Mouse (Mus musculus) MEL (cell line): Measurements from ENCODE around the gene Rfc5. TPM values are rescaled to one million over a fixed set of nuclear protein-coding genes. Genes with fewer than 3 reads are reported as not detected.
A peak's percentile ranks its signal among the peaks of the same experiment; 100 is the strongest.

Source experiments
- DNase-seq: peaks from one replicate; pipeline ENCODE4 v3.0.0; 2011; ENCODE audit warnings: low read depth, low spot score
- H3K27ac ChIP-seq: 2 replicates; pipeline ENCODE4 v1.5.1; 2012; ENCODE audit warnings: low read depth, mild to moderate bottlenecking, control low read depth, low read length, moderate library complexity; ENCODE audit not compliant: control insufficient read depth
- H3K27me3 ChIP-seq, 2 experiments: fragments of 150-350 bp in 1 of 2; sonication (generic) in 1 of 2; 2 replicates each; pipeline ENCODE4 v1.6.1; 2012; ENCODE audit warnings: low read length in 2 of 2, mild to moderate bottlenecking in 2 of 2, improper control_type of control experiment in 1 of 2, moderate library complexity in 1 of 2; ENCODE audit not compliant: insufficient read depth in 2 of 2, control insufficient read depth in 1 of 2
- H3K36me3 ChIP-seq, 2 experiments: 2 replicates each; pipeline ENCODE4 v1.6.1; 2012 to 2014; ENCODE audit warnings: low read length in 2 of 2, improper control_type of control experiment in 1 of 2, inconsistent platforms in 1 of 2, mild to moderate bottlenecking in 1 of 2; ENCODE audit not compliant: insufficient read depth in 2 of 2, control insufficient read depth in 1 of 2
- H3K4me1 ChIP-seq, 2 experiments: fragments of 150-350 bp in 1 of 2; sonication (generic) in 1 of 2; 2 replicates each; pipeline ENCODE4 v1.6.1; 2012; ENCODE audit warnings: low read length in 2 of 2, improper control_type of control experiment in 1 of 2, mild to moderate bottlenecking in 1 of 2; ENCODE audit not compliant: insufficient read depth in 2 of 2, control insufficient read depth in 1 of 2
- H3K4me3 ChIP-seq, 2 experiments: fragments of 150-350 bp in 1 of 2; sonication (generic) in 1 of 2; 2 replicates each; pipeline ENCODE4 v1.5.1; 2012; ENCODE audit warnings: low read depth in 2 of 2, low read length in 2 of 2, mild to moderate bottlenecking in 2 of 2, moderate library complexity in 2 of 2, control low read depth in 1 of 2, improper control_type of control experiment in 1 of 2; ENCODE audit not compliant: control insufficient read depth in 1 of 2, insufficient read depth in 1 of 2
- H3K79me2 ChIP-seq: 2 replicates; pipeline ENCODE4 v1.6.1; 2012; ENCODE audit warnings: mild to moderate bottlenecking, low read length, moderate library complexity; ENCODE audit not compliant: control insufficient read depth, poor library complexity, insufficient read depth
- H3K9ac ChIP-seq: 2 replicates; pipeline ENCODE4 v1.6.1; 2012; ENCODE audit warnings: low read depth, mild to moderate bottlenecking, control low read depth, low read length, moderate library complexity; ENCODE audit not compliant: control insufficient read depth, poor library complexity, severe bottlenecking
- H3K9me3 ChIP-seq: fragments of 150-350 bp; sonication (generic); replicated peaks from 2 replicates; pipeline ENCODE4 v1.6.1; 2012; ENCODE audit warnings: mild to moderate bottlenecking, low read length, improper control_type of control experiment, moderate library complexity; ENCODE audit not compliant: insufficient read depth
- CHD2 ChIP-seq: IDR thresholded peaks from 2 replicates; pipeline ENCODE4 v1.6.1; 2011; ENCODE audit warnings: low read length, improper control_type of control experiment
- CTCF ChIP-seq, 3 experiments: IDR thresholded peaks in 2 of 3; conservative IDR thresholded peaks in 1 of 3; 2 replicates each; pipeline ENCODE4 v1.5.1; 2011 to 2012; ENCODE audit warnings: low read length in 3 of 3, low read depth in 2 of 3, mild to moderate bottlenecking in 2 of 3, improper control_type of control experiment in 1 of 3, inconsistent platforms in 1 of 3, mixed read lengths in 1 of 3, moderate library complexity in 1 of 3; ENCODE audit not compliant: control insufficient read depth in 1 of 3, insufficient read depth in 1 of 3, poor library complexity in 1 of 3, severe bottlenecking in 1 of 3
- EP300 ChIP-seq, 2 experiments: IDR thresholded peaks; 2 replicates each; pipeline ENCODE4 v1.6.1; 2011; ENCODE audit warnings: improper control_type of control experiment in 2 of 2, low read length in 2 of 2, low read depth in 1 of 2, mild to moderate bottlenecking in 1 of 2
- ETS1 ChIP-seq: IDR thresholded peaks from 2 replicates; pipeline ENCODE4 v1.6.1; 2012; ENCODE audit warnings: low read depth, mild to moderate bottlenecking, inconsistent platforms, low read length, improper control_type of control experiment, moderate library complexity
- GATA1 ChIP-seq: IDR thresholded peaks from 2 replicates; pipeline ENCODE4 v1.6.1; 2011; ENCODE audit warnings: low read depth, low read length, improper control_type of control experiment
- KAT2A ChIP-seq: conservative IDR thresholded peaks from 2 replicates; pipeline ENCODE4 v1.6.1; 2012; ENCODE audit warnings: low read depth, low read length, improper control_type of control experiment, inconsistent platforms
- MAFK ChIP-seq: IDR thresholded peaks from 2 replicates; pipeline ENCODE4 v1.6.1; 2011; ENCODE audit warnings: low read depth, mild to moderate bottlenecking, low read length, improper control_type of control experiment, borderline replicate concordance
- MAX ChIP-seq: IDR thresholded peaks from 2 replicates; pipeline ENCODE4 v1.6.1; 2011; ENCODE audit warnings: low read length, improper control_type of control experiment
- POLR2A ChIP-seq, 2 experiments: IDR thresholded peaks; 2 replicates each; pipeline ENCODE4 v1.6.1; 2011 to 2012; ENCODE audit warnings: low read length in 2 of 2, mild to moderate bottlenecking in 2 of 2, control low read depth in 1 of 2, improper control_type of control experiment in 1 of 2, low read depth in 1 of 2, moderate library complexity in 1 of 2; ENCODE audit not compliant: control insufficient read depth in 1 of 2, insufficient read depth in 1 of 2, poor library complexity in 1 of 2
- POLR2AphosphoS2 ChIP-seq: IDR thresholded peaks from 2 replicates; pipeline ENCODE4 v1.6.1; 2011; ENCODE audit warnings: low read length, improper control_type of control experiment
- POLR2AphosphoS5 ChIP-seq: IDR thresholded peaks from 2 replicates; pipeline ENCODE4 v1.6.1; 2012; ENCODE audit warnings: low read depth, borderline replicate concordance, mild to moderate bottlenecking, inconsistent platforms, low read length, moderate library complexity, mixed read lengths
- RCOR1 ChIP-seq: IDR thresholded peaks from 2 replicates; pipeline ENCODE4 v1.6.1; 2012; ENCODE audit warnings: low read depth, mild to moderate bottlenecking, inconsistent platforms, low read length, improper control_type of control experiment
- SMC3 ChIP-seq: IDR thresholded peaks from 2 replicates; pipeline ENCODE4 v1.6.1; 2011; ENCODE audit warnings: low read depth, low read length, improper control_type of control experiment
- TCF12 ChIP-seq: IDR thresholded peaks from 2 replicates; pipeline ENCODE4 v1.6.1; 2014; ENCODE audit warnings: low read depth, mild to moderate bottlenecking, inconsistent platforms, low read length, improper control_type of control experiment, moderate library complexity
- ZC3H11A ChIP-seq: IDR thresholded peaks from 2 replicates; pipeline ENCODE4 v1.6.1; 2012; ENCODE audit warnings: low read depth, mild to moderate bottlenecking, inconsistent platforms, low read length, improper control_type of control experiment
- ZNF384 ChIP-seq: IDR thresholded peaks from 2 replicates; pipeline ENCODE4 v1.6.1; 2012; ENCODE audit warnings: low read depth, mild to moderate bottlenecking, inconsistent platforms, low read length, improper control_type of control experiment
- polyA plus RNA-seq, 2 experiments: library from polyadenylated mRNA; stranded (reverse) in 1 of 2; unstranded in 1 of 2; fragments of >175 nt in 1 of 2; fragments of >200 nt in 1 of 2; gene quantifications; 2 replicates each; pipeline versions ENCODE4 v1.2.1 to v1.2.4; 2012; ENCODE audit warnings: low replicate concordance in 2 of 2, low read depth in 1 of 2; ENCODE audit not compliant: insufficient read length in 2 of 2, insufficient read depth in 1 of 2, missing spikeins in 1 of 2
- total RNA-seq: library from RNA; depleted of rRNA; stranded (reverse); fragments of 300-350 nt; gene quantifications from 2 replicates; pipeline ENCODE4 v1.2.3, GENCODE M21; 2012

Rfc5 gene
- total and polyA plus RNA-seq, 3 experiments, result 98.9 to 158 TPM; not detected in 1

GRCm38 (mm10) chr5:117390895-117391294 is 2.0 kb upstream of the Rfc5 start:
- H3K27me3 ChIP-seq, result no peaks in the 10 kb centered on the region
- DNase-seq, result peak; percentile 33
- H3K4me3 ChIP-seq, result no peak overlapping the region
- TF ChIP-seq CTCF (IDR thresholded peaks at IDR 0.05 in 2 of 3, conservative IDR thresholded peaks at IDR 0.05 in 1 of 3; ENCODE audit: control insufficient read depth in 1 of 3, insufficient read depth in 1 of 3, low read depth in 2 of 3, low read length in 3 of 3, poor library complexity in 1 of 3, severe bottlenecking in 1 of 3) (no peak), KAT2A (no peak), EP300 (IDR thresholded peaks at IDR 0.05; ENCODE audit: low read depth in 1 of 2, low read length in 2 of 2) (peak in 1 of 2 experiments; percentile 47; a peak in 2 of 4 replicates), ETS1 (0 out of 2 replicates have a peak, but pooled peaks have one; percentile 18), ZNF384 (no peak), GATA1 (peak; percentile 47), TCF12 (peak; percentile 59; the same call in 1 of the 2 replicates)
- TF ChIP-seq, all 39 proteins: peak for 4
- H3K27ac ChIP-seq, result no peak overlapping the region
- H3K79me2 ChIP-seq, result peaks cover 19% of the 10 kb centered on the region
- H3K9ac ChIP-seq, result no peak overlapping the region
- no peaks in the 10 kb centered on the region for H3K9me3 ChIP-seq
- peaks cover 5 to 10% of the 10 kb centered on the region in 2 experiments for H3K4me1 ChIP-seq
- peaks cover 0 to 14% of the 10 kb centered on the region in 2 experiments; a peak in 2 of 4 replicates for H3K36me3 ChIP-seq

DNA sequence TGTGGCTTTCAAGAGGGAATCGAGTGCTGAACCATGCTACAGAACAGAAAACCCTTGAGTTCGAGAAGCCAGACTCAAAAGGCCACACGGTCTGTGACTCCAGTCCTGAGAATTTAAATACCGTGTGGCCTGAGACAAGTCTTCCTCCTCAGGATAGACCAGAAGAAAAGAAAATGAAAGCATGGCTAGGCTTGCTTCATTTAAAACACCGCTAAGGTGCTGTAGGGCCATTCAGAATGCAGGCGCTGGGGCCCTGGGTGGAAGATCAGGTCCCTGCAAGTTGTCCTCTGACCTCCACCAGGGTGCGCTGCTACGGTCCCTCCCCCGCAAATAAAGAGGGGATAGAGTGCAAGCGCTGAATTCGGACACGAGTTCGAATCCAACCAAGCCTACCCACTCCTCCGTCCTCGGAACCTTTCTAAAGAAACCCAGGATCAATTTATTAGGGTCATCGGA is 523 bp downstream of the Rfc5 start:
- peak overlapping the region; percentile 83 to 91 for H3K4me3 ChIP-seq
- peak; percentile 90 for DNase-seq
- H3K9ac ChIP-seq, result peak overlapping the region; percentile 95
- H3K79me2 ChIP-seq, result peaks cover 19% of the 10 kb centered on the region
- H3K9me3 ChIP-seq, result no peaks in the 10 kb centered on the region
- H3K27me3 ChIP-seq, result no peaks in the 10 kb centered on the region
- peak overlapping the region; percentile 67 for H3K27ac ChIP-seq
- H3K36me3 ChIP-seq, result peaks cover 0 to 14% of the 10 kb centered on the region in 2 experiments; a peak in 2 of 4 replicates
- TF ChIP-seq SMC3, result peak; percentile 40
- TF ChIP-seq MAX, result no peak
- TF ChIP-seq RCOR1, result no peak
- TF ChIP-seq CHD2, result no peak
- no peak for TF ChIP-seq MAFK
- 0 out of 2 replicates have a peak, but pooled peaks have one; percentile 14 for TF ChIP-seq ZC3H11A
- TF ChIP-seq CTCF (IDR thresholded peaks at IDR 0.05 in 2 of 3, conservative IDR thresholded peaks at IDR 0.05 in 1 of 3; ENCODE audit: control insufficient read depth in 1 of 3, insufficient read depth in 1 of 3, low read depth in 2 of 3, low read length in 3 of 3, poor library complexity in 1 of 3, severe bottlenecking in 1 of 3), result peak; percentile 54 to 85 (median 72)
- no peak for TF ChIP-seq POLR2A (IDR thresholded peaks at IDR 0.05; ENCODE audit: control insufficient read depth in 1 of 2, insufficient read depth in 1 of 2, low read depth in 1 of 2, low read length in 2 of 2, poor library complexity in 1 of 2)
- TF ChIP-seq POLR2AphosphoS5, result no peak
- TF ChIP-seq POLR2AphosphoS2, result no peak
- peaks cover 5 to 10% of the 10 kb centered on the region in 2 experiments for H3K4me1 ChIP-seq
